Mouse (Mus musculus): ENCODE data around the gene Ppfibp2. TPM values are rescaled to one million over a fixed set of nuclear protein-coding genes. Genes with fewer than 3 reads are reported as not detected.

Gene Ppfibp2
- polyA plus RNA-seq, 1 experiment: not detected

- no peak for TF ChIP-seq GATA1 (IDR thresholded peaks at IDR 0.05; ENCODE audit: low read length)
Measured at GRCm38 (mm10) chr7:107702461-107703380, 107.7 kb downstream of the Ppfibp2 start.

- TF ChIP-seq GATA1 (IDR thresholded peaks at IDR 0.05; ENCODE audit: low read length): no peak
Measured at GRCm38 (mm10) chr7:107705941-107706340, 110.9 kb downstream of the Ppfibp2 start.

GRCm38 (mm10) chr7:107707650-107708049, 112.6 kb downstream of the Ppfibp2 start:
- TF ChIP-seq GATA1 (IDR thresholded peaks at IDR 0.05; ENCODE audit: low read length): no peak

- no peak for TF ChIP-seq GATA1 (IDR thresholded peaks at IDR 0.05; ENCODE audit: low read length)
Measured at GRCm38 (mm10) chr7:107708491-107709112, 113.6 kb downstream of the Ppfibp2 start.

GRCm38 (mm10) chr7:107712743-107713142, 117.7 kb downstream of the Ppfibp2 start:
- no peak for TF ChIP-seq GATA1 (IDR thresholded peaks at IDR 0.05; ENCODE audit: low read length)

GRCm38 (mm10) chr7:107714067-107714466, 119.1 kb downstream of the Ppfibp2 start:
- no peak for TF ChIP-seq GATA1 (IDR thresholded peaks at IDR 0.05; ENCODE audit: low read length)

- no peak for TF ChIP-seq GATA1 (IDR thresholded peaks at IDR 0.05; ENCODE audit: low read length)
Measured at GRCm38 (mm10) chr7:107720771-107721170, 125.8 kb downstream of the Ppfibp2 start.

- no peak for TF ChIP-seq GATA1 (IDR thresholded peaks at IDR 0.05; ENCODE audit: low read length)
Measured at GRCm38 (mm10) chr7:107722536-107722935, 127.5 kb downstream of the Ppfibp2 start.

GRCm38 (mm10) chr7:107727538-107727937, 132.5 kb downstream of the Ppfibp2 start:
- no peak for TF ChIP-seq GATA1 (IDR thresholded peaks at IDR 0.05; ENCODE audit: low read length)

GRCm38 (mm10) chr7:107730587-107730986, 135.6 kb downstream of the Ppfibp2 start:
- no peak for TF ChIP-seq GATA1 (IDR thresholded peaks at IDR 0.05; ENCODE audit: low read length)

GRCm38 (mm10) chr7:107733162-107733561, 138.2 kb downstream of the Ppfibp2 start:
- TF ChIP-seq GATA1 (IDR thresholded peaks at IDR 0.05; ENCODE audit: low read length): no peak

- TF ChIP-seq GATA1 (IDR thresholded peaks at IDR 0.05; ENCODE audit: low read length): no peak
Measured at GRCm38 (mm10) chr7:107738726-107739125, 143.7 kb downstream of the Ppfibp2 start.

GRCm38 (mm10) chr7:107742963-107743465, 148.0 kb downstream of the Ppfibp2 start:
- no peak for TF ChIP-seq GATA1 (IDR thresholded peaks at IDR 0.05; ENCODE audit: low read length)

GRCm38 (mm10) chr7:107744454-107744853, 149.4 kb downstream of the Ppfibp2 start:
- no peak for TF ChIP-seq GATA1 (IDR thresholded peaks at IDR 0.05; ENCODE audit: low read length)

GRCm38 (mm10) chr7:107745111-107745510, 150.1 kb downstream of the Ppfibp2 start:
- no peak for TF ChIP-seq GATA1 (IDR thresholded peaks at IDR 0.05; ENCODE audit: low read length)

GRCm38 (mm10) chr7:107746036-107746435, 151.0 kb downstream of the Ppfibp2 start:
- no peak for TF ChIP-seq GATA1 (IDR thresholded peaks at IDR 0.05; ENCODE audit: low read length)
